Mouse (Mus musculus): Measurements from ENCODE around the gene Abr.

GRCm38 (mm10) chr11:76624881-76625280 lies 2.8 kb upstream of the Abr start:
- no peak for TF ChIP-seq TCF12 (IDR thresholded peaks at IDR 0.05; ENCODE audit: insufficient read depth, poor library complexity, severe bottlenecking)
- no peak for TF ChIP-seq POLR2A (IDR thresholded peaks at IDR 0.05; ENCODE audit: insufficient read length, low read depth)
- no peak for TF ChIP-seq MYOG (IDR thresholded peaks at IDR 0.05; ENCODE audit: control insufficient read depth in 1 of 3, insufficient read depth in 1 of 3, insufficient read length in 2 of 3, low read depth in 2 of 3)
- no peak for TF ChIP-seq TCF3 (IDR thresholded peaks at IDR 0.05; ENCODE audit: insufficient read length, low read depth)
